Mouse (Mus musculus): Measurements from ENCODE around the gene Zfpl1.
A peak's percentile ranks its signal among the peaks of the same experiment; 100 is the strongest.

Gene Zfpl1

GRCm38 (mm10) chr19:6101186-6101585 lies 16.4 kb upstream of the Zfpl1 start:
- DNase-seq (ENCODE audit: low read depth, low spot score) = no peak

- DNase-seq (ENCODE audit: low read depth, low spot score) = no peak
Observed at GRCm38 (mm10) chr19:6097847-6098246, 13.1 kb upstream of the Zfpl1 start.

- DNase-seq (ENCODE audit: low read depth, low spot score) = no peak
Observed at GRCm38 (mm10) chr19:6094119-6094518, 9.4 kb upstream of the Zfpl1 start, which contains the start of gene AC131692.1. Gene AC131692.1 (plus strand): TSS chr19:6094419.

GRCm38 (mm10) chr19:6088841-6089240 lies 4.1 kb upstream of the Zfpl1 start:
- peak; percentile 58 for DNase-seq (ENCODE audit: low read depth, low spot score)

GRCm38 (mm10) chr19:6085417-6085879 lies 692 bp upstream of the Zfpl1 start:
- DNase-seq (ENCODE audit: low read depth, low spot score) = peak; percentile 96

- DNase-seq (ENCODE audit: low read depth, low spot score) = no peak
Observed at GRCm38 (mm10) chr19:6082156-6082555, 2.6 kb downstream of the Zfpl1 start, which contains the start of gene Gm28374. Gene Gm28374 (minus strand): TSS chr19:6082256.

- DNase-seq (ENCODE audit: low read depth, low spot score) = no peak
Observed at GRCm38 (mm10) chr19:6079983-6080480, 4.7 kb downstream of the Zfpl1 start, which contains the start of gene Tmem262. Gene Tmem262 (plus strand): TSS chr19:6080033.

- peak; percentile 96 for DNase-seq (ENCODE audit: low read depth, low spot score)
Observed at GRCm38 (mm10) chr19:6076564-6077393, 8.0 kb downstream of the Zfpl1 start, which contains the start of gene Vps51. Gene Vps51 (minus strand): TSS chr19:6077231.

GRCm38 (mm10) chr19:6073889-6074288 lies 10.9 kb downstream of the Zfpl1 start:
- DNase-seq (ENCODE audit: low read depth, low spot score) = no peak

GRCm38 (mm10) chr19:6071261-6071660 lies 13.5 kb downstream of the Zfpl1 start:
- no peak for DNase-seq (ENCODE audit: low read depth, low spot score)

GRCm38 (mm10) chr19:6070571-6071250 lies 14.0 kb downstream of the Zfpl1 start:
- DNase-seq (ENCODE audit: low read depth, low spot score) = peak; percentile 84

- no peak for DNase-seq (ENCODE audit: low read depth, low spot score)
Observed at GRCm38 (mm10) chr19:6069851-6070250, 14.9 kb downstream of the Zfpl1 start.

- no peak for DNase-seq (ENCODE audit: low read depth, low spot score)
Observed at GRCm38 (mm10) chr19:6068951-6069350, 15.8 kb downstream of the Zfpl1 start.

- peak; percentile 96 for DNase-seq (ENCODE audit: low read depth, low spot score)
Observed at GRCm38 (mm10) chr19:6067724-6068415, 16.9 kb downstream of the Zfpl1 start, which contains the start of gene Tm7sf2. Gene Tm7sf2 (minus strand): TSS chr19:6068373.

- peak; percentile 96 for DNase-seq (ENCODE audit: low read depth, low spot score)
Observed at GRCm38 (mm10) chr19:6067011-6067723, 17.6 kb downstream of the Zfpl1 start.

GRCm38 (mm10) chr19:6066571-6066970 lies 18.2 kb downstream of the Zfpl1 start:
- DNase-seq (ENCODE audit: low read depth, low spot score) = no peak

- DNase-seq (ENCODE audit: low read depth, low spot score) = no peak
Observed at GRCm38 (mm10) chr19:6063081-6063480, 21.7 kb downstream of the Zfpl1 start.

GRCm38 (mm10) chr19:6062418-6062817 lies 22.3 kb downstream of the Zfpl1 start:
- DNase-seq (ENCODE audit: low read depth, low spot score) = no peak

GRCm38 (mm10) chr19:6061641-6062302 lies 23.0 kb downstream of the Zfpl1 start:
- peak; percentile 59 for DNase-seq (ENCODE audit: low read depth, low spot score)

- peak; percentile 96 for DNase-seq (ENCODE audit: low read depth, low spot score)
Observed at GRCm38 (mm10) chr19:6061021-6061533, 23.7 kb downstream of the Zfpl1 start, which contains the start of gene Znhit2. Gene Znhit2 (plus strand): TSS chr19:6061192.

All from ZHBTc4 (cell line).